Mouse (Mus musculus) MEL-GATA-1-ER (cell line): ENCODE results near the gene Vmn1r8.
"Not testable (repeated sequence)": the region's sequence is repeated elsewhere in the genome, so short reads cannot be mapped to it uniquely, and the experiment has no call there.

ENCODE experiments used
- DNase-seq: peaks from one replicate; pipeline ENCODE4 v3.0.0-alpha.2; 2012; ENCODE audit warnings: low read depth; ENCODE audit errors: extremely low read depth

Vmn1r8 gene

DNA sequence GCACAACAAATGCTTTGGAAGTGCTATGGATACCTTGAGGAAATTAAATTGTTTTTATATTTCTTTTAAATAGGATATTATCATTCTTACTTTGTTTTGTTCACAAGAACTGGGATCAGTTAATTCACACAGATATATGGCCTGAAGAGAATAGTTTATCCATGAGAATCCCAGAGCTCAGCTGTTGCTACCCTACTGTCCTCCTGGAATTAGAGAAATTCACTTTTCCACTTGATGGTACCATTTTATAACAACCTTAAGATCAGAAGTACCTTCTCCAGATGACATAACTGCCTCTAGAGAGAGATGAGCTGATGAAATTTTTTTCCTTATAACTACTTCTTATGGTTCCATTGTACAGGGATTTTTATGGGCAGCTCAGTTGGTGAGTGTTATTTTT is at the start of gene Vmn1r8:
Gene Vmn1r8 (plus strand): TSS at position 301 of the 400 bp plus-strand sequence.
- DNase-seq: no peak

DNA sequence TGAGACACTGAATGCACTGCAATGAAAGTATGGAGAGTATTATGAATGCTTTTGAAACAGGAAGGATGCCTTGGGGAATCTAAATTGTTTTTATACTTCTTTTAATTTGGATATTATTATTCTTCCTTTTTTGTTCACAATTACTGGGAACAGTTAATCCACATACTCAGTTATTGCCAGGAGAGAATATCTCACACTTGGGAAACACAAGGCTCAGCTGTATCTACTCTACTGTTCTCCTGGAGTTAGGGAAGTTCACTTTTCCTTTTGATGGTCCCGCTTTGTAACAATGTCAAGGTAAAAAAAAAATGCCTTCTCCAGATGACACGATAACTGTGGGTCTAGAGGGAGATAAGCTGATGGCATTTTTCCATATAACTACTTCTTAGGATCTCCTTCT is 35.1 kb upstream of the Vmn1r8 start, which contains the start of gene Vmn1r6:
Gene Vmn1r6 (plus strand): TSS at position 301 of the 400 bp plus-strand sequence.
- no peak for DNase-seq

DNA sequence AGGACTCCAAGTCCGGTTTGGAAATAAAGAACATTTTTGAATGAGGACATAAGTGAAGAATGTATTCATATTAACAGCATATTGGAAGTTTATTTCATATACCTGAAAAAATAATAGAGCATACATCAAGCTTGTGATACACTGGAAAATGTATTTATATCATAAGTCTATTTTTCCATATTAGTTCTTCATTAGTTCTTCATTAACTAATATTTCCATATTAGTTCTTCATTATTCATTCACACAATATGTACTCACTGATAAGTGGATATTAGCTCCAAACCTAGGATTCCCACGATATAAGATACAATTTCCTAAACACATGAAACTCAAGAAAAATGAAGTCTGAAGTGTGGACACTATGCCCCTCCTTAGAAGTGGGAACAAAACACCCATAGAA is 6.9 kb upstream of the Vmn1r8 start, which contains the start of gene Vmn1r7:
Gene Vmn1r7 (minus strand): TSS at position 101 of the 400 bp plus-strand sequence.
- DNase-seq: not testable (repeated sequence)

- no peak for DNase-seq
These were observed 2.6 kb downstream of the Vmn1r8 start for GRCm38 (mm10) chr6:57034674-57035073.

GRCm38 (mm10) chr6:57063730-57064129 is 31.6 kb downstream of the Vmn1r8 start:
- DNase-seq: peak; percentile 0

GRCm38 (mm10) chr6:57066487-57066886 is 34.4 kb downstream of the Vmn1r8 start, which contains the start of gene Vmn1r9:
TSS of gene Vmn1r9 (plus strand) at chr6:57066787.
- no peak for DNase-seq
